Mouse (Mus musculus) central nervous system, embryonic 14 days (tissue): Measurements from ENCODE around the gene Cryzl2. TPM values are rescaled to one million over a fixed set of nuclear protein-coding genes. Genes with fewer than 3 reads are reported as not detected.

ENCODE experiments used
- polyA plus RNA-seq: library from polyadenylated mRNA; depleted of rRNA; stranded (reverse); fragments of >200 nt; gene quantifications from 2 replicates; pipeline ENCODE4 v1.2.3, GENCODE M21; 2012; rRNA removed

Cryzl2 gene
- polyA plus RNA-seq, result 11.7 and 14.1 TPM in 2 replicates

GRCm38 (mm10) chr1:157458421-157459208 is at the start of gene Cryzl2:
Gene Cryzl2, plus strand, starts transcription at chr1:157458577.

GRCm38 (mm10) chr1:157412454-157413369 is 45.7 kb upstream of the Cryzl2 start, which contains the start of gene Rasal2:
Gene Rasal2, minus strand, starts transcription at chr1:157412595.

GRCm38 (mm10) chr1:157506522-157506921 is 48.1 kb downstream of the Cryzl2 start, which contains the start of gene Sec16b:
Gene Sec16b, plus strand, starts transcription at chr1:157506728.

Other genes with a start within 250 kb of the Cryzl2 start
- gene Rasal2, start 46.0 kb upstream of the Cryzl2 start, polyA plus RNA-seq, result 27.4 and 28.0 TPM in 2 replicates
- gene Sec16b, start 48.2 kb downstream of the Cryzl2 start, polyA plus RNA-seq, result 1.0 and 1.7 TPM in 2 replicates